Mouse (Mus musculus) stomach, embryonic 16.5 days (tissue): ENCODE measurements around the gene Slc5a3. TPM values are rescaled to one million over a fixed set of nuclear protein-coding genes. Genes with fewer than 3 reads are reported as not detected.
A peak's percentile ranks its signal among the peaks of the same experiment; 100 is the strongest.

ENCODE experiments used
- ATAC-seq: fragments of 200-750 bp; cut with Nextera tagmentation; 2 replicates; pipeline ENCODE4 v1.8.0; 2017; ENCODE audit warnings: moderate number of reproducible peaks, moderate TSS enrichment; ENCODE audit not compliant: insufficient read depth, low FRiP score
- H3K27ac ChIP-seq: fragments of 300-500 bp; sonication (generic); 2 replicates; pipeline ENCODE4 v1.5.1; 2014; ENCODE audit warnings: low read length
- H3K27me3 ChIP-seq: fragments of 300-500 bp; sonication (generic); 2 replicates; pipeline ENCODE4 v1.6.1; 2014; ENCODE audit warnings: low read length, control low read depth, mixed read lengths; ENCODE audit not compliant: control insufficient read depth, insufficient read depth
- H3K36me3 ChIP-seq: fragments of 300-500 bp; sonication (generic); 2 replicates; pipeline ENCODE4 v1.6.1; 2014; ENCODE audit warnings: low read length; ENCODE audit not compliant: control insufficient read depth, insufficient read depth
- H3K4me1 ChIP-seq: fragments of 300-500 bp; sonication (generic); 2 replicates; pipeline ENCODE4 v1.6.1; 2014; ENCODE audit warnings: low read length, control low read depth, mixed read lengths; ENCODE audit not compliant: control insufficient read depth, insufficient read depth
- H3K4me2 ChIP-seq: fragments of 300-500 bp; sonication (generic); 2 replicates; pipeline ENCODE4 v1.6.1; 2014; ENCODE audit warnings: low read depth, low read length, mixed read lengths
- H3K4me3 ChIP-seq: fragments of 300-500 bp; sonication (generic); replicated peaks from 2 replicates; pipeline ENCODE4 v1.5.1; 2014; ENCODE audit warnings: mild to moderate bottlenecking, low read length
- H3K9ac ChIP-seq: fragments of 300-500 bp; sonication (generic); 2 replicates; pipeline ENCODE4 v1.6.1; 2014; ENCODE audit warnings: low read length
- H3K9me3 ChIP-seq: fragments of 300-500 bp; sonication (generic); replicated peaks from 2 replicates; pipeline ENCODE4 v1.6.1; 2016; ENCODE audit warnings: low read length, control low read depth; ENCODE audit not compliant: control insufficient read depth
- WGBS: fragments of 180-500 bp; shearing (Covaris S2); extraction: QIAGEN DNeasy Blood & Tissue Kit; methylation state at CpG from one replicate; pipeline ENCODE4 v1.1.7; 2014; 5-methylcytosine and 5-hydroxymethylcytosine counted together
- polyA plus RNA-seq: library from polyadenylated mRNA; unstranded; fragments of >200 nt; fragmentation: Nextera tagmentation; extraction: Ambion mirVana; gene quantifications from 2 replicates; pipeline ENCODE4 v1.2.1, GENCODE M21; 2015

The Slc5a3 gene
- polyA plus RNA-seq, 1 experiment from 2014 or later, result 5.1 TPM

- Histone ChIP-seq H3K4me2 (no peak overlapping the region), H3K36me3 (no peaks in the 10 kb centered on the region), H3K4me3 (no peak overlapping the region), H3K27me3 (no peaks in the 10 kb centered on the region), H3K9me3 (no peaks in the 10 kb centered on the region), H3K4me1 (no peaks in the 10 kb centered on the region), H3K9ac (no peak overlapping the region), H3K27ac (no peak overlapping the region)
- ATAC-seq, result no peak
- WGBS, result 72% methylated on average over 3 of the region's 3 CpGs
These were observed 47.5 kb downstream of the Slc5a3 start for GRCm38 (mm10) chr16:92105631-92106030.

DNA sequence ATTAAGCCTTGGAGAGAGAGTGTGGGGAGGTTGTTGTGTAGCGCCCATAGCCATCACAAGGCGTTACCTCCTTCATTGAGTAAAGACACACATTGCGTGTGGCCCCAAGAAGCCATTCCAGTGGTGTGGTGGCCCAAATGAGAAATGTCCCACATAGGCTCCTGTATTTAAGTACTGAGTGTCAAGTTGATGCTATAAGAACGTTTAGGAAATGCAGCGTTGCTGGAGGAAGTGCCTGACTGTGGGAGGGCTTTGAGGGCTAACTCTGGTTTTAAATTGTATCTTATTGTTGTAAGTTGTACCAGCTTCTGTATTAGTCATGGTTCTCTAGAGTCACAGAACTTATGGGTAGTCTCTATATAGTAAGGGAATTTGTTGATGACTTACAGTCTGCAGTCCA is 49.2 kb downstream of the Slc5a3 start:
- no peak overlapping the region for H3K4me3 ChIP-seq
- H3K9me3 ChIP-seq, result no peaks in the 10 kb centered on the region
- 89% methylated on average over 5 of the region's 5 CpGs for WGBS
- H3K27ac ChIP-seq, result no peak overlapping the region
- no peaks in the 10 kb centered on the region for H3K4me1 ChIP-seq
- ATAC-seq, result no peak
- no peaks in the 10 kb centered on the region for H3K27me3 ChIP-seq
- H3K4me2 ChIP-seq, result no peak overlapping the region
- H3K9ac ChIP-seq, result no peak overlapping the region
- H3K36me3 ChIP-seq, result no peaks in the 10 kb centered on the region

DNA sequence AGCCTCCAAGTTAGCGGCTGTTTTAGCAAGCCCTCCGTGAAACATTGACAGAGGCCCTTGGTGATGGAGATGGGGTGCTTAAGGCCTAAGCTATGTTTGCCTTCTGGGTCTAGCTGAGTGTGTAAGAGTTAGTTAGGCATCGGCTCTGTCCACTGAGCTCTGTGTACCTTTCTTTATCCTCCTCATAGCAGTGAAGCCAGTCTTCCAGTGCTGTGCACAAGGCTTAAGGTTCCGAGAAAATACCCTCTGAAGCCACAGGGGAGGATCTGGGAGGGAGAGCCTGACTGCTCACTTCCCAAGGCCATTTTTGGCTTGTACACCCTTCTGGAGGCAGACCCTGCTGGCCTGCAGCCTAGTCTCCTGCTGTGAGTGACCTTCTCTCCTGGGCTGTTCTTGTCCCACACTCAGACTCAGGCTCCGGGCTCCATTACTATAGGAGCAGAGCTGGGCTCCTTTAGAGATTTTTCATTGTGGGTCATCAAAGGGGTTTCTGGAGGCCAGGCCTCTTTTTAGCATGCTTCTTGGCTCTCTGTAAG is 56.7 kb downstream of the Slc5a3 start:
- Histone ChIP-seq H3K27ac (no peak overlapping the region; the same call in 1 of the 2 replicates), H3K9ac (no peak overlapping the region), H3K36me3 (no peaks in the 10 kb centered on the region), H3K4me2 (no peak overlapping the region), H3K4me1 (no peaks in the 10 kb centered on the region), H3K4me3 (no peak overlapping the region), H3K27me3 (no peaks in the 10 kb centered on the region), H3K9me3 (no peaks in the 10 kb centered on the region)
- no peak for ATAC-seq
- WGBS, result 64% methylated on average over 5 of the region's 5 CpGs

- H3K27me3 ChIP-seq, result no peaks in the 10 kb centered on the region
- H3K4me2 ChIP-seq, result peak overlapping the region; percentile 9; the same call in 1 of the 2 replicates
- no peak for ATAC-seq
- H3K27ac ChIP-seq, result no peak overlapping the region
- no peaks in the 10 kb centered on the region for H3K9me3 ChIP-seq
- H3K4me3 ChIP-seq, result no peak overlapping the region
- no peak overlapping the region; the same call in 1 of the 2 replicates for H3K9ac ChIP-seq
- 34% methylated on average over 20 of the region's 20 CpGs for WGBS
- H3K4me1 ChIP-seq, result no peaks in the 10 kb centered on the region
- no peaks in the 10 kb centered on the region for H3K36me3 ChIP-seq
These were observed 57.7 kb downstream of the Slc5a3 start for GRCm38 (mm10) chr16:92115611-92116421.

- Histone ChIP-seq H3K36me3 (no peaks in the 10 kb centered on the region), H3K27ac (no peak overlapping the region), H3K4me2 (no peak overlapping the region), H3K9ac (no peak overlapping the region), H3K27me3 (no peaks in the 10 kb centered on the region), H3K4me1 (no peaks in the 10 kb centered on the region), H3K4me3 (no peak overlapping the region), H3K9me3 (no peaks in the 10 kb centered on the region)
- ATAC-seq, result no peak
- 72% methylated on average over 9 of the region's 9 CpGs for WGBS
These were observed 59.5 kb downstream of the Slc5a3 start for GRCm38 (mm10) chr16:92117337-92118209.

DNA sequence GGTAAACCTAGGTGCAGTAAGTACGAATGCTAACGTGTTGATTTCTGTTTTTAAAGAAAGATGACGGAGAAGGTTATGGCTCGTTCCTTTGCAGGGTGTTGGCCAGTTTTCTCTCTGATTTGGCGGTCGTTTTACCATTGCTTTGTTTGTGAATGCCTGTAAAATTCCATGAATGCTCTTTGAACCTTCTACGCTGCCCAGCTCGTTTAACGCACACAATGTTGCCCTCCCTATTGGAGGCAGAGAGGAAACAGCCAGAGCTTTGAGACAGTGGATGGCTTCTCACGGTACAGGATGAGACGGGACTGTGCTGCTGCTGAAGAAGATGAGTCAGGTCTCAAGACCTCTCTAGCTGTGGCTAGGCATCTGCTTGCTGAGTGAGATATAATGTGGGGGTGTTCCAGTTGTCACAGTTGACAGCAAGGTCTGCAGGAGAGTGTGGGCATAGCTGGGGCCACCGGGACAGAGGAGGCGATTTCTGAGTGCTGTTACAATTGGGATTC is 60.9 kb downstream of the Slc5a3 start:
- H3K27me3 ChIP-seq, result no peaks in the 10 kb centered on the region
- H3K4me1 ChIP-seq, result no peaks in the 10 kb centered on the region
- no peaks in the 10 kb centered on the region for H3K9me3 ChIP-seq
- no peak for ATAC-seq
- H3K36me3 ChIP-seq, result no peaks in the 10 kb centered on the region
- H3K27ac ChIP-seq, result no peak overlapping the region
- no peak overlapping the region for H3K9ac ChIP-seq
- no peak overlapping the region for H3K4me3 ChIP-seq
- WGBS, result 58% methylated on average over 13 of the region's 13 CpGs
- no peak overlapping the region for H3K4me2 ChIP-seq

GRCm38 (mm10) chr16:92120899-92121531 is 62.9 kb downstream of the Slc5a3 start:
- Histone ChIP-seq H3K9me3 (peaks cover 6% of the 10 kb centered on the region; the same call in 1 of the 2 replicates), H3K27me3 (no peaks in the 10 kb centered on the region), H3K4me1 (no peaks in the 10 kb centered on the region), H3K4me3 (no peak overlapping the region), H3K27ac (no peak overlapping the region), H3K36me3 (no peaks in the 10 kb centered on the region), H3K9ac (no peak overlapping the region), H3K4me2 (no peak overlapping the region)
- WGBS, result 76% methylated on average over 17 of the region's 17 CpGs
- ATAC-seq, result no peak

- Histone ChIP-seq H3K9ac (no peak overlapping the region), H3K4me2 (no peak overlapping the region), H3K4me1 (no peaks in the 10 kb centered on the region), H3K9me3 (peaks cover 6% of the 10 kb centered on the region; the same call in 1 of the 2 replicates), H3K27ac (no peak overlapping the region), H3K4me3 (no peak overlapping the region), H3K36me3 (no peaks in the 10 kb centered on the region), H3K27me3 (no peaks in the 10 kb centered on the region)
- ATAC-seq, result no peak
- 47% methylated on average over 4 of the region's 4 CpGs for WGBS
These were observed 69.1 kb downstream of the Slc5a3 start for GRCm38 (mm10) chr16:92127226-92127625.
